Mouse (Mus musculus) limb, embryonic 10.5 days (tissue): ENCODE results near the gene Slc44a1. TPM values are rescaled to one million over a fixed set of nuclear protein-coding genes. Genes with fewer than 3 reads are reported as not detected.

ENCODE experiments used
- DNase-seq: peaks from one replicate; pipeline ENCODE4 v3.0.0-alpha.2; 2017; ENCODE audit warnings: low spot score
- H3K27ac ChIP-seq: fragments of 300-500 bp; sonication (generic); 2 replicates; pipeline ENCODE4 v1.5.1; 2016; ENCODE audit warnings: mild to moderate bottlenecking
- H3K27me3 ChIP-seq: fragments of 300-500 bp; sonication (generic); 2 replicates; pipeline ENCODE4 v1.6.1; 2016; ENCODE audit warnings: low read depth, mild to moderate bottlenecking; ENCODE audit not compliant: poor library complexity, severe bottlenecking
- H3K36me3 ChIP-seq: fragments of 300-500 bp; sonication (generic); 2 replicates; pipeline ENCODE4 v1.6.1; 2016; ENCODE audit warnings: mild to moderate bottlenecking, moderate library complexity
- H3K4me1 ChIP-seq: fragments of 300-500 bp; sonication (generic); 2 replicates; pipeline ENCODE4 v1.6.1; 2016
- H3K4me3 ChIP-seq: fragments of 300-500 bp; sonication (generic); 2 replicates; pipeline ENCODE4 v1.5.1; 2016; ENCODE audit warnings: mild to moderate bottlenecking, moderate library complexity
- H3K9me3 ChIP-seq: fragments of 300-500 bp; sonication (generic); replicated peaks from 2 replicates; pipeline ENCODE4 v1.6.1; 2016; ENCODE audit warnings: mild to moderate bottlenecking
- WGBS: fragments of 180-500 bp; shearing (Covaris S2); methylation state at CpG from one replicate; pipeline ENCODE4 v1.1.7; 2016; 5-methylcytosine and 5-hydroxymethylcytosine counted together
- polyA plus RNA-seq: library from polyadenylated mRNA; unstranded; fragments of >200 nt; fragmentation: Nextera tagmentation; extraction: Ambion mirVana; gene quantifications from 2 replicates; pipeline ENCODE4 v1.2.1, GENCODE M21; 2016

Slc44a1 gene
- polyA plus RNA-seq, 1 experiment from 2014 or later = 18.3 TPM

DNA sequence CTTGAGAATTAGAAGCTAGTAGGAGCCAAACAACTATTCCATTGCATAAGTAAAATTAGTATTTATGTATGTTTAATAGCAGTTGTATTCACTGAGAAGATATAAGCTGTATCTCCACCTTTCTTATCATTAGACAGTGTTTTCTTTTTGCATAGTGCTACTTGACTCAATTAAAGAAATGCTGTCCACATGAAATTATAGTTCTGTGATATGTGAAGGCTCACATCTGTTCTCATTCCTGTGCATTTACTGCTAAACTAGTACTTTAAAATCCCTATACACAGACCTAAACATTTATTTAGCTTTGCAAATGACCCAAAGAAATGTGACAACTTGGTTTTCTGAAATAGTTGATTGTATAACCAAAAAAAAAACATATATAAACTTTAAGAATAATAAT, 96.9 kb downstream of the Slc44a1 start:
- no peak for DNase-seq
- no peaks in the 10 kb centered on the region for H3K9me3 ChIP-seq
- H3K36me3 ChIP-seq = no peaks in the 10 kb centered on the region
- no peak overlapping the region for H3K27ac ChIP-seq
- no peaks in the 10 kb centered on the region for H3K27me3 ChIP-seq
- no peak overlapping the region for H3K4me3 ChIP-seq
- no peaks in the 10 kb centered on the region for H3K4me1 ChIP-seq

DNA sequence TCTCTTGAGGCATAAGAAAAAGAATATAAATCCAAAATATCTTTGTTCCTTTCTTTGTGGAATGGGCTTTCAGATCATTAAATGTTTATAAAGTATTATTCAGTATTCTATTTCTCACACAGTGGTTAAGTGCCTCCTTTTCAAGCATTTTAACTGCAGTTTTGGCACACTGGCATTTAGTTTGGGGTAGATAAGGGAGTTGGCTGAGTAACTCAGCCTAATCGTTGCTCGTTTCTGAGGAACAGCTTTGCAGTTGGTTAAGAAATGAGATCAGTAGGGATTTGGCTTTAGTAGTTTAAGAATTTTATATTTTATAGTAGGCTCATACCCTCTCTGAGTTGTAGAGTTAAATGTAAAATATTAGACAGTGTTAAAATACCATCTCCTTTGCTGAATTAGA, 97.3 kb downstream of the Slc44a1 start:
- H3K9me3 ChIP-seq = no peaks in the 10 kb centered on the region
- 89% methylated on average over 2 of the region's 2 CpGs for WGBS
- DNase-seq = no peak
- H3K36me3 ChIP-seq = no peaks in the 10 kb centered on the region
- H3K4me1 ChIP-seq = no peaks in the 10 kb centered on the region
- no peak overlapping the region for H3K4me3 ChIP-seq
- no peak overlapping the region for H3K27ac ChIP-seq
- no peaks in the 10 kb centered on the region for H3K27me3 ChIP-seq

DNA sequence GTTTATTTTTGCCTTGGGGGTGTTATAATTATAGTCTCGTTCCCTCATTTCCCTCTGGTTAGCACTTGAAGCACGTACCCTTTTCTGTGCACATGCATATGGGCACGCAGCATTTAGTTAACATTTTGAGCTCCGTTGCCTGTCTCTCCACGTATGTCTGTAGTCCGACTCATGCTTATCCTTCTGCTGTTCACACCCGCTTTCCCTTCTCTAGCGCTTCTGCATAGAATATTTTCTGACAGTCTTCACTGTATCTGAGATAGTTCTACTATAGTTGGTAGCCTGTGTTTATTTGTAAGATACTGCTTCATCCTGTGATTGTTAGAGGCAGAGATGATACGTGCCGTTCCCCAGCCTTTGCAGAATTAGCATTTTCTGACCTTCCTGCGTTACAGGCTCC, 98.4 kb downstream of the Slc44a1 start:
- Histone ChIP-seq H3K9me3 (no peaks in the 10 kb centered on the region), H3K36me3 (no peaks in the 10 kb centered on the region), H3K4me3 (no peak overlapping the region), H3K4me1 (no peaks in the 10 kb centered on the region), H3K27me3 (no peaks in the 10 kb centered on the region), H3K27ac (no peak overlapping the region)
- DNase-seq = no peak
- WGBS = 96% methylated on average over 11 of the region's 11 CpGs

DNA sequence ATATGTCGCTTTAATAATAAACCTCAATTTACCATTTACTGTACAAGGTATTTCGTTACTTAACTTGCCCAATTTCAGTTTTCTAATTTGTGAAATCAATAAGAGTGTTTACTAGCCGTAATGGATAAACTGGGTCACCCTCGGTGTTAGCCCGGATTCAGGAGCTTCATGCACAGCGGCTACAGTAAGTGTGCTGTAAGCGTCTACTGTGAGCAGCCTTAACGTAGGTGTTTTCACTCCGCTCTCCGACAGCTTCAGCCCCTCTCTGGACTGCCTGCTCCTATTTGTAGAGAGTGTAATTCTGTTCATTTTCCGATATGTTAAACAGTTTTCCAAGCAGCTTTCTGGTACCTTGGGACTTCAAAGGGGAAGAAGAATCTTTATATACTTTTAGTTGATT, 99.7 kb downstream of the Slc44a1 start:
- WGBS = 92% methylated on average over 11 of the region's 11 CpGs
- Histone ChIP-seq H3K4me3 (no peak overlapping the region), H3K4me1 (no peaks in the 10 kb centered on the region), H3K9me3 (no peaks in the 10 kb centered on the region), H3K36me3 (no peaks in the 10 kb centered on the region), H3K27me3 (no peaks in the 10 kb centered on the region), H3K27ac (no peak overlapping the region)
- DNase-seq = no peak

DNA sequence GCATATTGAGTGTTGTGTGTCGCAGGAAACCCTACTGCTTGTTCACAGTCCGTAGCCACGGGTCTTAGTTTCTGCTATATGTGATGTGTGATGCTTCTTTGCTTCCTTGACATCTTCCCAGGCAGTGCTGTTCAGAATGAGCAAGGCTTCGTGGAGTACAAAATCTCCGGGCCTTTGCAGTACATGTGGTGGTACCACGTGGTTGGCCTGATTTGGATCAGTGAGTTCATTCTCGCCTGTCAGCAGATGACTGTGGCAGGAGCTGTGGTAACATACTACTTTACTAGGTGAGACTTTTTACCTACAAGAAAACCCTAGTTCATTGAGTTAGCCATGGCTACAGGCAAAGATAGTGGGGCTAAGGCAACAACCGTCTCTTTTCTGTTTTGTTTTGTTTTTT, 103.2 kb downstream of the Slc44a1 start:
- DNase-seq = no peak
- WGBS = 94% methylated on average over 8 of the region's 8 CpGs

DNA sequence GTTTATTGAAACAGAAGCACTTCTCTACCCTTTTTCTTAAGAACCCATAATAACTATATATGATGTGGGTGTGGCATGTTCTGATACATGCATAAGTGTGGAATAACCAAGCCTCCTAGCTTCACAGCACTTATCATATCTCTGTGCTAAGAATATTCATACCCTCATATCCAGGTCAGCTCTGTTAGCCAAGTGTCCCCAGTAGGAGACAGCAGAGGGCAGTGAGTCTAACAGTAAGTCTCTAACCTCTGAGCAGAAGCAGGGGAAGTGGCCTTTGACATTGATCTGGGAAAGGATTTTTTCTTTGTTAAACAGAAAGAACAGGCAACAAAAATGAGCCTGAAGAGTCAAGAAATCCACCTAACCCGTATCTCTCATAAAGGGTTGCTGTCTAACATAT, 104.7 kb downstream of the Slc44a1 start:
- no peaks in the 10 kb centered on the region for H3K9me3 ChIP-seq
- no peaks in the 10 kb centered on the region for H3K27me3 ChIP-seq
- DNase-seq = no peak
- WGBS = 90% methylated on average over 1 of the region's 1 CpGs
- H3K4me3 ChIP-seq = no peak overlapping the region
- no peak overlapping the region for H3K27ac ChIP-seq
- peaks cover 7% of the 10 kb centered on the region; the same call in 1 of the 2 replicates for H3K36me3 ChIP-seq
- no peaks in the 10 kb centered on the region for H3K4me1 ChIP-seq

More for the DNA sequence above, 103.2 kb downstream of the Slc44a1 start:
- no peak overlapping the region for H3K27ac ChIP-seq
- no peak overlapping the region for H3K4me3 ChIP-seq
- H3K4me1 ChIP-seq = no peaks in the 10 kb centered on the region
- no peaks in the 10 kb centered on the region for H3K27me3 ChIP-seq
- peaks cover 7% of the 10 kb centered on the region; the same call in 1 of the 2 replicates for H3K36me3 ChIP-seq
- H3K9me3 ChIP-seq = no peaks in the 10 kb centered on the region

DNA sequence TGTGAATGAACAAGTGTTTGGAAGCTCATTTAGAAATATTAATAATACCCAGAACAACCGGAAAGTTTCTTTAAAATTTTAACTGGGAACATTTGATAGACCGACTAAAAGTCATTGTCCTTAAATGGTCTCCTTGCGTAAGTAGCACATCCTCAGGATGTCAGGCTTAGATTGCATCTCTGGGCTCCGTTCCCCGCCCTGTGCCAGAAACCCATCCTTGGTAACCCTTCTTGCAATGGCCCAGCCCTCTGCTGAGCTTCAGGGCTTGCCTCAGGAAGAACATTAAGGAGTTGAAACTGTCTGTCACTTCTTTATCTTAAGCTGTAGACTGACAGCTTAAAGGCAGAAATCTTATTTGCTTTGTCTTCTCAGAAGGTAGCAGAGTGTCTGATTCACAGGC, 107.2 kb downstream of the Slc44a1 start:
- H3K4me1 ChIP-seq = no peaks in the 10 kb centered on the region
- no peak for DNase-seq
- H3K36me3 ChIP-seq = peaks cover 7% of the 10 kb centered on the region; the same call in 1 of the 2 replicates
- H3K9me3 ChIP-seq = no peaks in the 10 kb centered on the region
- no peaks in the 10 kb centered on the region for H3K27me3 ChIP-seq
- H3K4me3 ChIP-seq = no peak overlapping the region
- no peak overlapping the region for H3K27ac ChIP-seq
- WGBS = 96% methylated on average over 5 of the region's 5 CpGs

DNA sequence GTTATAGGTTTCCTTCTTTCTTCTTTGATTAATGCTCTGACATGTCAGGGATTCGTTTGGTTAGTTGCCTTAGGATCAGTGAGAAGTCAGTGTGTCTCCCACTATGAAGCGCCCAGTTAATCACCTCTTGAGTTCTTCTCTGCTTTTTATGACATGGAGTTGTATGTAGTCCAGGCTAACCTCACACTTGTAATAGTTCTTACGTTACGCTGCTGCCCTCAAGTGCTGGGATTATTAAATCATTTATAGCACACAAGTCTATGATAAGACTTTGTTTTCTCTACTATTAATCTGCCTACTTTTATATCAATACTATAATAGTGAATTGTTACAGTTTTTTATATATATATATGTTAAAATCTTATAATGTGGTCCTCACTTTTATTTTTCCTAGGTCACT, 109.2 kb downstream of the Slc44a1 start:
- no peak for DNase-seq
- Histone ChIP-seq H3K27me3 (no peaks in the 10 kb centered on the region), H3K9me3 (no peaks in the 10 kb centered on the region), H3K4me3 (no peak overlapping the region), H3K4me1 (no peaks in the 10 kb centered on the region), H3K27ac (no peak overlapping the region), H3K36me3 (peaks cover 7% of the 10 kb centered on the region; the same call in 1 of the 2 replicates)
- WGBS = 88% methylated on average over 4 of the region's 4 CpGs

DNA sequence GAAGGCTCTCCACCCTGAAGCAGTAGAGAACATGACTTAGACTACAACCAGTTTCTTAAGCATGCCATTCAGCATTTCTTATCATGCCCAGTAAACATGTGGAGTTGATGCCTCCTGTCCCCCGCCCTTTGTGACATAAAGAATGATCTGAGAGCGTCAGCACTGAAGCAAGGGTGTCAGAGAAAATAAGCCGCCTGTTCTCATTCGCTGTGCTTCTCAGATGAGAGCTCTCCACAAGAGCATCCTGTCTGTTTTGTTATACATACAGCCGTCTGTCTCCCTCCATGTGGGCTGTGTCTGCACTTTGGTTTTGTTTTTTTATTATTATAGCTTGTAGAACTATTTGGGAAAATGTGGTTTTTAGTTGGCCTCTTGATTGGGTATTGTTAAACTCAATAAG, 124.4 kb downstream of the Slc44a1 start:
- Histone ChIP-seq H3K4me3 (no peak overlapping the region), H3K4me1 (no peaks in the 10 kb centered on the region), H3K9me3 (no peaks in the 10 kb centered on the region), H3K36me3 (peaks cover 3% of the 10 kb centered on the region; the same call in 1 of the 2 replicates), H3K27me3 (no peaks in the 10 kb centered on the region), H3K27ac (no peak overlapping the region)
- DNase-seq = no peak
- WGBS = 84% methylated on average over 5 of the region's 5 CpGs

DNA sequence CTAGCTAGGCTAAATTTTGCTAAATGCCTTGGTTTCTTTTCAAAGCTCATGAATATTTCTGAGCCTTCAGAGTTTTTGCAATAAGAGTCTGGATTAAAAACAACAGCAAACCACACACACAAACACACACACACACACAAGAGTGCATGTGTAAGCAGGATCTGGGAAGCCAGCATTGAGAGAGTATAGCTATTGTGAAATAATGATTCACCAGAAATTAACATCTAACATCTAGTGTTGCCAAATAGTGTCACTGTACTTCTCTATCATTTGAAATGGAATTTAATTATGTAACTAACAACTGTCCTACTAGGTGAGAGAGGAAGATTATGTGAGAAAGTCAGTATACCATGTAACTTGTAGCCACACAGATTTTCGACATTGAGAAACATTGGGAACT, 126.9 kb downstream of the Slc44a1 start:
- no peaks in the 10 kb centered on the region for H3K9me3 ChIP-seq
- no peak overlapping the region for H3K4me3 ChIP-seq
- H3K27me3 ChIP-seq = no peaks in the 10 kb centered on the region
- H3K4me1 ChIP-seq = no peaks in the 10 kb centered on the region
- peaks cover 3% of the 10 kb centered on the region; the same call in 1 of the 2 replicates for H3K36me3 ChIP-seq
- H3K27ac ChIP-seq = no peak overlapping the region
- 98% methylated on average over 1 of the region's 1 CpGs for WGBS
- DNase-seq = no peak

DNA sequence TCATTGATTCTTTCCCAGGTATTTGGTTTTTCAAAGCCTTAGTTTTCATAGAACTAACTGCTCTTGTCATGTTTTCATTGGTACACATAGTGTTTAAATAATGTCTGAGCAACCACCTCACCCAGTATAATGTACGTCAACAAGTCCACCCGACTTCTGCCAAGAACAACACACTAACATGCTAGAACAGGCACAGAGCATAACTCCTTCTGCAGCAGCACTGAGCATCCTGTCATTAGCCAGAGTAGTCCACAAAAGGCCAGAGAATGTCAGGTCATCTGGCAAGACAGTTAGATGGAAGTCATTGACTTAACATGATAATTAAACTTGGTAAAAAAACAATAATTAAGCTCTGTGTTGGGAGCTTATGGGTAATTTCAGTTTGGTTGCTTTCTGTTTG, 135.3 kb downstream of the Slc44a1 start:
- H3K4me1 ChIP-seq = no peaks in the 10 kb centered on the region
- 81% methylated on average over 2 of the region's 2 CpGs for WGBS

DNA sequence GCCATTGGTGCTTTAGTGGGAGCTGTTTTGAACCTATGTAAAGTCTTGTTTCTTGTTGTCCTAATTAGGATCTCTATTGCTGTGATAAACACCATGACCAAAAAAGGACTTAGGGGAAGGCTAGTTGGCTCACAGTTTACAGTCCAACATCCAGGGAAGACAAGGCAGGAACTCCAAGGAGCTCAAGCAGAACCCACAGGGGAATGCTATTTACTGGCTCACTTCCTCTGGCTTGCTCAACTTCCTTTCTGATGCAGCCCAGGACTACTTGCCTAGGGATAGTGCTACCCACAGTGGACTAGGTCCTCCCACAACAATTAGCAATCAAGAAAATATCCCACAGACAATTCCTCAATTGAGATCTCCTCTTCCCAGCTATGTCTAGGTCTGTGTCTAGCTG, 147.5 kb downstream of the Slc44a1 start:
- no peaks in the 10 kb centered on the region for H3K9me3 ChIP-seq
- H3K4me3 ChIP-seq = no peak overlapping the region
- H3K27ac ChIP-seq = no peak overlapping the region
- DNase-seq = no peak
- H3K36me3 ChIP-seq = no peaks in the 10 kb centered on the region
- no peaks in the 10 kb centered on the region for H3K4me1 ChIP-seq
- no peaks in the 10 kb centered on the region for H3K27me3 ChIP-seq

More for the DNA sequence above, 135.3 kb downstream of the Slc44a1 start:
- Histone ChIP-seq H3K27me3 (no peaks in the 10 kb centered on the region), H3K4me3 (no peak overlapping the region), H3K27ac (no peak overlapping the region), H3K36me3 (no peaks in the 10 kb centered on the region), H3K9me3 (no peaks in the 10 kb centered on the region)
- DNase-seq = no peak

DNA sequence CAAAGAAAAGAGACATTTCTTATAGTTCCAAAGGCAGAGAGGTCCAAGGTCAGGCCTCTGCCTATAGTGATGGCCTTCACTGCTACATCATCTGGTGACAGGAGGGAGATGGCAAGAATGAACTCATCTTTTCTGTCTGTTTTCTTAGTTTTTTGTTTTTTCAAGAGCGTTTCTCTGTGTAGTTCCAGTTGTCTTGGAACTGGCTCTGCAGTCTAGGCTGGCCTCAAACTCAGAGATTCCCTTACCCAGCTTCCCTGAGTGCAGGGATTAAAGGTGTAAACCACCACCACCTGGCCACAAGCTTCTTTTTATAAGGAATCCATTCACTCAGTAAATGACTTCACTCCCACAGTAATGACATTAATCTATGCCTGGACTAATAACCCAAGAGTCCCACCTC, 148.7 kb downstream of the Slc44a1 start:
- no peak overlapping the region for H3K27ac ChIP-seq
- no peaks in the 10 kb centered on the region for H3K9me3 ChIP-seq
- no peaks in the 10 kb centered on the region for H3K36me3 ChIP-seq
- H3K4me1 ChIP-seq = no peaks in the 10 kb centered on the region
- H3K4me3 ChIP-seq = no peak overlapping the region
- WGBS = 94% methylated on average over 1 of the region's 1 CpGs
- H3K27me3 ChIP-seq = no peaks in the 10 kb centered on the region
- DNase-seq = no peak

DNA sequence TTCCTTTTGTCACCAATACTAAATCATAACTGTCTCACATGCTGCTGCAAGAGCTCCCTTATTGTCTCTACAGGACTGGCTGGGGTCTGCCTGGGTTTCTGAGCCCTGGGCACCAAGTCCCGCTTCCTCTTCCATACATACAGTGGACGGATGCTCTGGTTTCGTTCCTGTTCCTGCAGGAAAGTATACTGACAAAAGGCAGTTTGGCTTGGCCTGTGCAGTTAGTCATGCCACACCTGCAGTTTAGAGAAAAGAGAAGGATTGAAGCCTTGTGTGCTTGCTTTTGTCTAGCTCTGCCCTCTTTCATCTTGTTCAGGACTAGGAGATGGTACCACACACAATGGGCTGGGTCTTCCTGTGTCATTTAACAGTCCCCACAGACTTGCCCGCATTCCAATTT, 149.3 kb downstream of the Slc44a1 start:
- Histone ChIP-seq H3K4me1 (no peaks in the 10 kb centered on the region), H3K27ac (no peak overlapping the region), H3K9me3 (no peaks in the 10 kb centered on the region), H3K36me3 (no peaks in the 10 kb centered on the region), H3K4me3 (no peak overlapping the region), H3K27me3 (no peaks in the 10 kb centered on the region)
- 92% methylated on average over 4 of the region's 4 CpGs for WGBS
- DNase-seq = no peak
